Mouse (Mus musculus) limb, embryonic 14.5 days (tissue): ENCODE data around the gene Krtap9-5. TPM values are rescaled to one million over a fixed set of nuclear protein-coding genes. Genes with fewer than 3 reads are reported as not detected.

ENCODE experiments used
- ATAC-seq: fragments of 200-750 bp; cut with Nextera tagmentation; 2 replicates; pipeline ENCODE4 v1.8.0; 2017; ENCODE audit warnings: low read depth, moderate number of reproducible peaks, moderate TSS enrichment; ENCODE audit not compliant: low FRiP score
- DNase-seq: peaks from one replicate; pipeline ENCODE4 v3.0.0-alpha.2; 2015; ENCODE audit warnings: low spot score
- H3K27ac ChIP-seq: fragments of 300-500 bp; sonication (generic); replicated peaks from 2 replicates; pipeline ENCODE4 v1.5.1; 2014; ENCODE audit warnings: low read depth, mild to moderate bottlenecking, low read length, moderate library complexity, mixed read lengths
- H3K27me3 ChIP-seq: fragments of 300-500 bp; sonication (generic); 2 replicates; pipeline ENCODE4 v1.6.1; 2014; ENCODE audit warnings: low read length, mixed read lengths; ENCODE audit not compliant: control insufficient read depth, insufficient read depth
- H3K36me3 ChIP-seq: fragments of 300-500 bp; sonication (generic); 2 replicates; pipeline ENCODE4 v1.6.1; 2014; ENCODE audit warnings: mild to moderate bottlenecking, low read length, moderate library complexity, mixed read lengths; ENCODE audit not compliant: control insufficient read depth, insufficient read depth
- H3K4me1 ChIP-seq: fragments of 300-500 bp; sonication (generic); 2 replicates; pipeline ENCODE4 v1.6.1; 2014; ENCODE audit warnings: antibody characterized with exemption, low read length, mixed read lengths; ENCODE audit not compliant: control insufficient read depth, insufficient read depth
- H3K4me2 ChIP-seq: fragments of 300-500 bp; sonication (generic); replicated peaks from 2 replicates; pipeline ENCODE4 v1.6.1; 2014; ENCODE audit warnings: low read depth, mild to moderate bottlenecking, low read length, moderate library complexity; ENCODE audit not compliant: severe bottlenecking
- H3K4me3 ChIP-seq: fragments of 300-500 bp; sonication (generic); replicated peaks from 2 replicates; pipeline ENCODE4 v1.5.1; 2014; ENCODE audit warnings: low read length
- H3K9ac ChIP-seq: fragments of 300-500 bp; sonication (generic); 2 replicates; pipeline ENCODE4 v1.6.1; 2014; ENCODE audit warnings: mild to moderate bottlenecking, low read depth, low read length, moderate library complexity; ENCODE audit not compliant: severe bottlenecking
- H3K9me3 ChIP-seq: fragments of 300-500 bp; sonication (generic); 2 replicates; pipeline ENCODE4 v1.6.1; 2016; ENCODE audit warnings: low read length; ENCODE audit not compliant: control insufficient read depth
- POLR2A ChIP-seq: fragments of 200-500 bp; IDR thresholded peaks from 2 replicates; pipeline ENCODE4 v1.8.0; 2012; ENCODE audit warnings: inconsistent platforms, mild to moderate bottlenecking, moderate library complexity, borderline replicate concordance; ENCODE audit not compliant: insufficient read depth, insufficient read length; ENCODE audit errors: extremely low read depth
- WGBS: fragments of 180-500 bp; shearing (Covaris S2); extraction: QIAGEN DNeasy Blood & Tissue Kit; methylation state at CpG from one replicate; pipeline ENCODE4 v1.1.7; 2014; 5-methylcytosine and 5-hydroxymethylcytosine counted together
- polyA plus RNA-seq, 2 experiments: library from polyadenylated mRNA; depleted of rRNA in 1 of 2; stranded (reverse) in 1 of 2; unstranded in 1 of 2; fragments of >200 nt; fragmentation: Nextera tagmentation in 1 of 2; extraction: Ambion mirVana in 1 of 2; gene quantifications; 2 replicates each; pipeline versions ENCODE4 v1.2.1 to v1.2.3; 2012 to 2014

The Krtap9-5 gene
- polyA plus RNA-seq, 2 experiments: not detected

DNA sequence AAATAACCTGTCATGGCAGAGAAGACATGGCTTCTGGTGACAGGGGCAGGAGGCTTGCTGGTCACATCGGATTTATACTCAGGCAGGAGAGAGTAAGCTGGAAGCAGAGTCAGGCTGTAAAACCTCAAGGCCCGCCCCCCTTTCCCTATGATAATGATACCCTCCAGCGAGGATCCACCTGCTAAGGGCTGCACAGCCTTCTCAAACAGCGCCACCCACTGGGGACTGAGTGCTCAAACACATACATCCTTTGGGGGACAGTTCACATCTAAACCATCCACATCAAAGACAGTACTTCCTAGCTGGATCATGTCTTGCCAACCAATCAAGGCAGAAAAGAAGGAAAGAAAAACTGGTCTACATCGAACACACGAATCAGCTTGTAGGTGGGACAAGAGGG is 15.9 kb downstream of the Krtap9-5 start:
- TF ChIP-seq POLR2A: no peak
- DNase-seq: no peak
- no peaks in the 10 kb centered on the region for H3K27me3 ChIP-seq
- H3K4me3 ChIP-seq: no peak overlapping the region
- H3K4me2 ChIP-seq: no peak overlapping the region
- H3K4me1 ChIP-seq: no peaks in the 10 kb centered on the region
- no peak for ATAC-seq
- no peak overlapping the region for H3K27ac ChIP-seq
- 42% methylated on average over 6 of the region's 6 CpGs for WGBS
- no peak overlapping the region for H3K9ac ChIP-seq
- no peaks in the 10 kb centered on the region for H3K36me3 ChIP-seq
- no peaks in the 10 kb centered on the region for H3K9me3 ChIP-seq

DNA sequence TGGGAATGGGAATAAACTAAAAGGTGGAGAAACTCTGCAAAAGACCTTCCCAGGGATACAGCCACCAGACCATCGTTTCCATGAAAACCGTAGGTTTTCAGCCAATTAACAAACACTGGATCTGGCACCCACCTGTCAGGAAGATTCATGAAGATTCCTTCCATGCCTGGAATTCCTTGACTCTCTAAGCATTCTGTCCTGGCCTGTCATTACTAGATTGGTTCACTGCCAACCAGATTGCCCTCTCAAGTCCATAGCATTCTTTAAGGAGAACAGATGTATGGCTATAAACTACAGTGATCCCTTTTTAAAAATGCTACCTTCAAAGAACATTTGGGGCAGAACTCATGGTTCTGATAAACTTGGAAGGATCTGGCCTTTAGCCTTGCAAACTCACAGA is 17.7 kb downstream of the Krtap9-5 start:
- no peak for ATAC-seq
- Histone ChIP-seq H3K4me1 (no peaks in the 10 kb centered on the region), H3K36me3 (no peaks in the 10 kb centered on the region), H3K4me2 (no peak overlapping the region), H3K4me3 (no peak overlapping the region), H3K27ac (no peak overlapping the region; the same call in 1 of the 2 replicates), H3K9ac (no peak overlapping the region), H3K9me3 (no peaks in the 10 kb centered on the region), H3K27me3 (no peaks in the 10 kb centered on the region)
- 6% methylated on average over 2 of the region's 2 CpGs for WGBS
- DNase-seq: peak; percentile 39
- no peak for TF ChIP-seq POLR2A

DNA sequence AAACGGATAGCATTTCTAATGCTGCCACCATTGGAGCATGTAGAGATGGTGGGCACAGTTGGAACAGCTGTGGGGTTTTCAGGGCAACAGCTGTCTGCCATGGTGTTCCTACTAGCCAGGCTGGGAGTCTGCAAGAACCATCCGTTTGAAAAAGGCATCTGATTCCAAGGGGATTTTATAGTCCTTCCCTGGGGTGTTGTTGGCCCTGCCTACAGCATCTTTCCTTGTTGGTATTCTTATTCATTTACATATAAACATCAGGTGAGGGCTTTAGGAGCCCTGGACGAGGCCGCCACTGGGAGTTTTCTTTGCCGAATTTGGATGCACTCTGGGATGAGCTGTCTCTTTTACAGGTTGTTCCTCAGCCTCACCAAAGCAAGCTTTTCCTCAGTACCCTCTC is 30.7 kb downstream of the Krtap9-5 start, which contains the start of gene Krtap29-1:
Gene Krtap29-1 (minus strand): TSS at position 101 of the 400 bp plus-strand sequence.
- H3K36me3 ChIP-seq: no peaks in the 10 kb centered on the region
- no peak within 1 kb of the TSS for H3K27ac ChIP-seq
- peaks cover 2% of the 10 kb centered on the region; the same call in 1 of the 2 replicates for H3K9me3 ChIP-seq
- H3K4me3 ChIP-seq: no peak within 1 kb of the TSS
- H3K9ac ChIP-seq: no peak within 1 kb of the TSS
- 67% methylated on average over 5 of the region's 5 CpGs for WGBS
- H3K27me3 ChIP-seq: no peaks in the 10 kb centered on the region
- ATAC-seq (no peak), DNase-seq (no peak)
- no peak within 1 kb of the TSS for H3K4me2 ChIP-seq
- no peak for TF ChIP-seq POLR2A
- H3K4me1 ChIP-seq: no peaks in the 10 kb centered on the region

DNA sequence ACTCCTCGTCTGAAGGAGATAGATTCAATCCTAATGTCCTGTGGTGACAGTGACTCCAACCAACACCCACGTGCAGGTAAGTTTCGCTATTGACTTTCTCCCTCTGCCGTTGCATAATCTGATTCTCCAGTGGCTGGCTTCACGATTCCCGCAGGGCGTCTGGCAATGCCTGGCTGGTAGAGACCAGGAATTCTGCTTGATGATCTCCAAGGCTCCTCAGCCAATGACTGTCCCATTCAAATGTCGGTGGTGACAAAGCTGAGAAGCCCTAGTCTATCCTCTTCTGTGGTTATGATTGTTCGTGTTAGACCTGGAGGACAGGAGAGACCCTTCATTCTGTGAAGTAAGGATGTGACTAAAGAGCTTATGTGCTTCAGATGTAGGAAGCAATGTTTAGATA is 34.5 kb downstream of the Krtap9-5 start:
- no peaks in the 10 kb centered on the region for H3K4me1 ChIP-seq
- ATAC-seq: no peak
- no peak overlapping the region for H3K27ac ChIP-seq
- 86% methylated on average over 9 of the region's 9 CpGs for WGBS
- no peak overlapping the region for H3K9ac ChIP-seq
- no peak for TF ChIP-seq POLR2A
- no peaks in the 10 kb centered on the region for H3K9me3 ChIP-seq
- H3K27me3 ChIP-seq: no peaks in the 10 kb centered on the region
- no peak overlapping the region for H3K4me2 ChIP-seq
- H3K4me3 ChIP-seq: no peak overlapping the region
- H3K36me3 ChIP-seq: no peaks in the 10 kb centered on the region
- DNase-seq: no peak

DNA sequence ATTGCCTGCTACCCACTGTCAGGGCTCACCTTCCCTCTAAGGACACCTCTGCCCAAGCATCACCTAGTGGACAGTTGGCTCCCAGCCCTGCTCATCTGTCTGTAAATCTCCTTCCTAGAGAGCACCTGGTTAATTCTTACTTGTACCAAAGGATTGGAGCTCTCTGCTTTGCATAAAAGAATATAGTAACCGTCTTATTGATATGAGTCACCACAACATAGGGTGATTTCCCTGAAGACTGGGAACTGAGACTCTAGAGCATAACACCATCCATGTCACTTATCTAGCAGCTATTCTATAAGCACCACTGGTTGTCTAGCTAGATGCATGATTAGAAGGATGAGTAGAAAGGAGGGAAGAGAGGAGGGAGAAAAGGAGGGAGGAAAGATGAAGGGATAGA is 35.2 kb downstream of the Krtap9-5 start:
- Histone ChIP-seq H3K4me2 (no peak overlapping the region), H3K27ac (no peak overlapping the region), H3K27me3 (no peaks in the 10 kb centered on the region), H3K36me3 (no peaks in the 10 kb centered on the region), H3K4me1 (no peaks in the 10 kb centered on the region), H3K9ac (no peak overlapping the region), H3K9me3 (no peaks in the 10 kb centered on the region), H3K4me3 (no peak overlapping the region)
- 95% methylated on average over 1 of the region's 1 CpGs for WGBS
- DNase-seq: no peak
- TF ChIP-seq POLR2A: no peak
- no peak for ATAC-seq
